Mouse (Mus musculus) stomach, postnatal 0 days (tissue): Measurements from ENCODE around the gene Fgfr2. TPM values are rescaled to one million over a fixed set of nuclear protein-coding genes. Genes with fewer than 3 reads are reported as not detected.

Experiments
- ATAC-seq: fragments of 200-750 bp; cut with Nextera tagmentation; 2 replicates; pipeline ENCODE4 v1.8.0; 2017; ENCODE audit not compliant: low FRiP score, low TSS enrichment
- DNase-seq: peaks from one replicate; pipeline ENCODE4 v3.0.0-alpha.2; 2016; ENCODE audit warnings: low spot score
- H3K27ac ChIP-seq: fragments of 300-500 bp; sonication (generic); replicated peaks from 2 replicates; pipeline ENCODE4 v1.5.1; 2014; ENCODE audit warnings: mild to moderate bottlenecking, control low read depth
- H3K27me3 ChIP-seq: fragments of 300-500 bp; sonication (generic); 2 replicates; pipeline ENCODE4 v1.6.1; 2014; ENCODE audit warnings: low read length; ENCODE audit not compliant: control insufficient read depth, insufficient read depth
- H3K36me3 ChIP-seq: fragments of 300-500 bp; sonication (generic); 2 replicates; pipeline ENCODE4 v1.6.1; 2014; ENCODE audit warnings: low read length, mixed read lengths; ENCODE audit not compliant: control insufficient read depth, insufficient read depth
- H3K4me1 ChIP-seq: fragments of 300-500 bp; sonication (generic); replicated peaks from 2 replicates; pipeline ENCODE4 v1.6.1; 2014; ENCODE audit warnings: antibody characterized with exemption; ENCODE audit not compliant: control insufficient read depth, insufficient read depth
- H3K4me2 ChIP-seq: fragments of 300-500 bp; sonication (generic); replicated peaks from 2 replicates; pipeline ENCODE4 v1.6.1; 2014; ENCODE audit warnings: low read depth, mild to moderate bottlenecking, control low read depth, moderate library complexity
- H3K4me3 ChIP-seq: fragments of 300-500 bp; sonication (generic); 2 replicates; pipeline ENCODE4 v1.5.1; 2014; ENCODE audit warnings: low read depth, low read length, control low read depth
- H3K9ac ChIP-seq: fragments of 300-500 bp; sonication (generic); 2 replicates; pipeline ENCODE4 v1.6.1; 2014; ENCODE audit warnings: mild to moderate bottlenecking, low read length, control low read depth, mixed read lengths
- H3K9me3 ChIP-seq: fragments of 300-500 bp; sonication (generic); 2 replicates; pipeline ENCODE4 v1.6.1; 2016; ENCODE audit warnings: low read length; ENCODE audit not compliant: control insufficient read depth
- CTCF ChIP-seq: IDR thresholded peaks from 2 replicates; pipeline ENCODE4 v1.5.1; 2016; ENCODE audit warnings: antibody characterized with exemption, low read depth, mild to moderate bottlenecking, moderate library complexity
- EP300 ChIP-seq: optimal IDR thresholded peaks from 2 replicates; pipeline ENCODE3; 2016; ENCODE audit warnings: antibody characterized with exemption
- WGBS: fragments of 180-500 bp; shearing (Covaris S2); extraction: QIAGEN DNeasy Blood & Tissue Kit; methylation state at CpG from one replicate; pipeline ENCODE4 v1.1.7; 2014; 5-methylcytosine and 5-hydroxymethylcytosine counted together
- polyA plus RNA-seq: library from polyadenylated mRNA; unstranded; fragments of >200 nt; fragmentation: Nextera tagmentation; extraction: Ambion mirVana; gene quantifications from 2 replicates; pipeline ENCODE4 v1.2.1, GENCODE M21; 2015

Gene Fgfr2
- polyA plus RNA-seq, 1 experiment from 2014 or later: 60.8 TPM

DNA sequence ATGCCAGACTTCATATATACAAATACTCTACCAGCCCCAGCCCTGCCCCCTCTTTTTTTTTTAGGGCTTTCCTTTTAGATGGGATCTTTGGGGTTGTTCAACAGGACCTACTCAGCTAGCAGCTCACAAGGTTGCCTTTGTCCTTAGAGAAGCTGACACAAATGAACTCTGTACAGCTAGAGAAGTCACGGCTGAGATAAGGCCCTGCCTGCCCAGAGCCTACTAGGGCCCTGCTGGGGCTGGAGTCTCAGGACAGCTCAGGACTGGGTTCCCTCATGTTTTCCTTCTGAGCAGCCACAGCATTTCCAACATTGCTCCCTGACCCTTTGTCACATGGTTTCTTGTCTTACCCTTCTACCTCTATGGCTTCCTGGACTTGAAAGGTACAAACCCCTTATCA, 2095.6 kb downstream of the Fgfr2 start:
- 62% methylated on average over 1 of the region's 1 CpGs for WGBS
- ATAC-seq (peak; percentile 90), DNase-seq (peak; percentile 62)
- H3K36me3 ChIP-seq: no peaks in the 10 kb centered on the region
- peak overlapping the region; percentile 56; the same call in 1 of the 2 replicates for H3K27ac ChIP-seq
- no peaks in the 10 kb centered on the region for H3K9me3 ChIP-seq
- no peaks in the 10 kb centered on the region for H3K4me1 ChIP-seq
- no peaks in the 10 kb centered on the region for H3K27me3 ChIP-seq
- H3K4me3 ChIP-seq: no peak overlapping the region
- no peak overlapping the region for H3K4me2 ChIP-seq
- TF ChIP-seq EP300 (no peak), CTCF (no peak)
- no peak overlapping the region for H3K9ac ChIP-seq

DNA sequence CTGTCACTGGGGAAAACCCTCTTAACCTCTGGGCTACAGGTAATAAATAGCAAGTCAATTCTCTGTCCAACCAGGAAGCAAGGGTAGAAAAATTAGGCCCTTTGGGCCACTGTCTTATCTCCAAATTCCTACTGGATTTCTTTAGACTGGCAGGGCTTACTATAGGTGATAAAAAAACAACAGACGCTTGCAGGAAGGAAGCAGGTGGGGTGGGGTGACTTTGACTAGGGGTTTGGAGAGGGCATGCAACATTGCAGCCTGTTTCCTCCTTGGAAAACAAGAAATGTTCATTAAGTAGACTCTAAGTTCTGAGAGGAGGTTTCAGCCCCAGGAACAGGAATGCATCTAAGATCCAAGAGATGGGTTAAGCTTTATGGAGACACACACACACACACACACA, 2098.3 kb downstream of the Fgfr2 start:
- H3K27me3 ChIP-seq: no peaks in the 10 kb centered on the region
- no peak overlapping the region for H3K4me3 ChIP-seq
- TF ChIP-seq CTCF: no peak
- TF ChIP-seq EP300: no peak
- H3K27ac ChIP-seq: peak overlapping the region; percentile 69
- 33% methylated on average over 1 of the region's 1 CpGs for WGBS
- no peaks in the 10 kb centered on the region for H3K4me1 ChIP-seq
- no peak overlapping the region for H3K4me2 ChIP-seq
- no peaks in the 10 kb centered on the region for H3K36me3 ChIP-seq
- H3K9ac ChIP-seq: no peak overlapping the region
- ATAC-seq (peak; percentile 57; the same call in 1 of the 2 replicates), DNase-seq (no peak)
- no peaks in the 10 kb centered on the region for H3K9me3 ChIP-seq

DNA sequence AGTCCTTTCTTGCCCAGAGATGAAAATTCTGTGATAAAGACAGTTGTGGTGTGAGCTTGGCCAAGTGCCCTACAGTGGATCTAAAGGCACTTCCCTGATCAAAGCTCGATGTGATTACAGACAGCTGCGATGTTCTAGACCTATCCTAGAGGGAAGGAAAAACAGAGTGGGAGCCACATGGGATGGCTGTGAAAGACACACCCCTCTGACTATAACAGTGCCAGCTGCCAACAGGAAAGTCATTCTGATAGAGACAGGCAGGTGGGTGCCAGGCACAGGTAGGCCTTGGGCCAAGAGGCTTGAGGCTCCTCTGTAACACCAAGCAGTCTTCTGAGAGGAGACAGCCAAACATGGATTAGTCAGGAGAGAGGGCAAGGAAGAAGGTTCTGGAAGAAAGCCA, 2104.0 kb downstream of the Fgfr2 start:
- H3K4me3 ChIP-seq: no peak overlapping the region
- H3K36me3 ChIP-seq: no peaks in the 10 kb centered on the region
- DNase-seq: no peak
- TF ChIP-seq CTCF (no peak), EP300 (no peak)
- H3K27ac ChIP-seq: no peak overlapping the region
- no peak overlapping the region for H3K9ac ChIP-seq
- H3K9me3 ChIP-seq: no peaks in the 10 kb centered on the region
- H3K4me2 ChIP-seq: no peak overlapping the region
- 76% methylated on average over 2 of the region's 2 CpGs for WGBS
- no peak for ATAC-seq
- no peaks in the 10 kb centered on the region for H3K27me3 ChIP-seq
- H3K4me1 ChIP-seq: no peaks in the 10 kb centered on the region

DNA sequence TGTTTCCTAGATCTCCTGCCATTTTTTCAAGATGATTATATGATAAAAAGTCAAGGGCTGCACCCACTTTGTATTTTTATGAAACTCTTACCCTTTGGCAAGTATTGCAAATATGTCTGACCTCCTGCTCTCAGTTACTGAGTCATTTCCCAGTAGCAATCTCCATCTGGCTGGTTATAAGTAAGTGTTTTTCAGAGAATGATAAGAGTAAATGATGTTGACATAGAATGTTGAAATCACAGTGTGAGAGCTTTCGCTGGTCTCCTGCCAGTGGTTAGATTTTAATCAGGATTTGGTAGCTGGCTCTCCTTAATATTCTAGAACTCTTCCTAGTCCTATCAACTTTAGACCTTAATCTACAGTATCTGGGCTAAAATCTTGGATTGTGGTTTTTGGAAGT, 2111.2 kb downstream of the Fgfr2 start:
- no peaks in the 10 kb centered on the region for H3K4me1 ChIP-seq
- no peaks in the 10 kb centered on the region for H3K27me3 ChIP-seq
- no peak overlapping the region for H3K9ac ChIP-seq
- no peak overlapping the region for H3K4me3 ChIP-seq
- DNase-seq (no peak), ATAC-seq (0 out of 2 replicates have a peak, but pooled peaks have one; percentile 54)
- H3K4me2 ChIP-seq: no peak overlapping the region
- WGBS: 53% methylated on average over 1 of the region's 1 CpGs
- 0 out of 2 replicates have a peak, but pooled peaks cover 3% of the 10 kb centered on the region for H3K9me3 ChIP-seq
- TF ChIP-seq EP300: no peak
- TF ChIP-seq CTCF: no peak
- no peaks in the 10 kb centered on the region for H3K36me3 ChIP-seq
- no peak overlapping the region for H3K27ac ChIP-seq

DNA sequence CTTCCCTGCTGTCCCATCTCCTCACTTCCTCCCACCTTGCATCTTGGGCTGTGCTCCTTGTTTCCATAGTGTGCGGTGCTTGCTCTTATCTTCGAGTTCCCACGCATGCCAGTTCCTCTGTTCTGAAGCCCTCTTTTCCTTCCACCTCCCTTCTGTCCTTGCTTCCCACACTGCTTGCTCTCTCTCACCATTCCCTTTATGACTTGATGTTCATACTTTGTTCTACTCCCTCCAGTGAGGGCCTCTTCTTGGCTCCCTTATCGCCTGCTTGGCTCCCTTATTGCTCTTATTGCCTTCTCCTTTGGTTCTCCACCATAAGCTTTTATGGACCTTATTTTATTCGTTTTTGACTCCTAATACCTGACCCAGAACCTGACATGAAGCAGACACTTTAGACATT, 2114.0 kb downstream of the Fgfr2 start:
- TF ChIP-seq EP300: no peak
- TF ChIP-seq CTCF: no peak
- DNase-seq: no peak
- no peak overlapping the region for H3K9ac ChIP-seq
- 83% methylated on average over 5 of the region's 5 CpGs for WGBS
- H3K9me3 ChIP-seq: 0 out of 2 replicates have a peak, but pooled peaks cover 3% of the 10 kb centered on the region
- H3K27me3 ChIP-seq: no peaks in the 10 kb centered on the region
- no peaks in the 10 kb centered on the region for H3K4me1 ChIP-seq
- no peak overlapping the region for H3K27ac ChIP-seq
- no peaks in the 10 kb centered on the region for H3K36me3 ChIP-seq
- H3K4me2 ChIP-seq: no peak overlapping the region
- ATAC-seq: no peak
- no peak overlapping the region for H3K4me3 ChIP-seq

DNA sequence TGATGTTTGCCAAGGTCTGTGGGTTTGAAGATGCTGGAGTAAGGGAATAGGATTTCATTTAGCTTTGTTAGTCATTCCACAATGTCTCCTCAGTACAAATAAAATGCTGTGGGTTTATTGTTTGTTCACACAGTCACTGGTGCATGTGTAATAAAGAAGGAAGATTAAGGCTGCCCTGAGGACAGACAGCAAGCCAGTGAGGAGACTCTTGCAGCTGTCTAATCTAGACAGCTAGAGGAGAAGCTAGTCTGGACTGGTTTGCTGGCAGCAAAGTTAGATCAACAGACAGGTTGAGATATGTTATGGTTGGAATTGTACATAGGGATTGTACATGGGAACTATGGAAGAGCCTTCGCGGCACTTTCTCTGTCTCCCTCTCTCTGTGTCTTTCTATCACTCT, 2115.9 kb downstream of the Fgfr2 start:
- Histone ChIP-seq H3K36me3 (no peaks in the 10 kb centered on the region), H3K4me3 (no peak overlapping the region), H3K9ac (no peak overlapping the region), H3K9me3 (0 out of 2 replicates have a peak, but pooled peaks cover 3% of the 10 kb centered on the region), H3K27ac (no peak overlapping the region), H3K4me2 (no peak overlapping the region), H3K4me1 (no peaks in the 10 kb centered on the region), H3K27me3 (no peaks in the 10 kb centered on the region)
- no peak for DNase-seq
- WGBS: 97% methylated on average over 2 of the region's 2 CpGs
- no peak for ATAC-seq
- TF ChIP-seq CTCF (no peak), EP300 (no peak)
